Mouse (Mus musculus) embryo, embryonic 11 days (tissue): ENCODE data around the gene Rheb.
"Not testable (repeated sequence)": the region's sequence is repeated elsewhere in the genome, so short reads cannot be mapped to it uniquely, and the experiment has no call there.

Experiments used
- DNase-seq: peaks from one replicate; pipeline ENCODE4 v3.0.0-alpha.2; 2015

The Rheb gene

DNA sequence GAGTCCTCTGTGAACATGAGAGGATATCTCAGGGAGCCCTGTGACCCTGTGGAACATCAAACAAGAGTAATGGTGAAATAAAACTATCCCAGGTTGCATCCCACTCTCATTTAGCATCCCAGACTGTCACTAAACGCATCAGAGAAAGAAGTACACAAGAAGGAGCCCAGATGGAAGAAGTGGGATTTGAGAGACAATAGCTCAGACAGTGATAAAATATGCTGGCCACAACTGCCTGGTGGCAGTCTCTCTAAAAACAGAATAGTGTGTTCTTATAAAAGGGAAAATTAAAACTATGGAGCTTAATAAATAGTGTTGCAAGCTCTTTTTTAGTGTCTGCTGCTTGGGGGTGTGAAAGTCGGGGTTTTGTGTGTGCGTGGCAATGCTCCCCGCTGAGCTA is 59.5 kb downstream of the Rheb start:
- no peak for DNase-seq

- DNase-seq = no peak
Measured at GRCm38 (mm10) chr5:24781048-24781447, 61.4 kb downstream of the Rheb start.

DNA sequence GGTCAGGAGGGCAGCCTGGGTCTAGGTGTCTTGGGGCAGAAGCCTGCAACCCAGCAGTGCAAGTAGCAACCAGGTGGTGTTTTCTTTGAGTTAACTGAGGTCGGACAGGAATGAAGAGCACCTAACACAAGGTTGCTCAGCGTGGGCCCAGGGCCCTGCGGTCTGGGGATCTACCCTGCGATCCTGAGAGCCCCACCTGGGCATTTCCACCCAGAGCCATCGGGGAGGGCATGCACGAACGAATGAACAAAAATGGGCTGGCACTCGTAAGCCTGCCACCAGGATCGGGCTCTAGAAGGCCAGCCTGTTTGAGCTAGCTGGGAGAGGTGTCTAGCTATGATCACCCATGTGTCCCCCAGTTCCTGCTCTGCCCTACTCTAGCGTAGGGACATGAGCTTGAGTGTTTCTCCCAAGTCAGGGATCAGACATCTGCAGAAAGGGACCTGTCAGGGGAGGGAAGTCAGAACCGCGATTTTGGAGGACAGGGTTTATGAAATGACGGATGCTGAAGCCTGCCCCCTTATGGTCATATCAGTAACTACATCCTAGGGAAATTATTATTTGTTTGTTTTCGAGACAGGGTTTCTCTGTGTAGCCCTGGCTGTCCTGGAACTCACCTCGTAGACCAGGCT is 62.4 kb downstream of the Rheb start:
- DNase-seq = peak; percentile 55

DNA sequence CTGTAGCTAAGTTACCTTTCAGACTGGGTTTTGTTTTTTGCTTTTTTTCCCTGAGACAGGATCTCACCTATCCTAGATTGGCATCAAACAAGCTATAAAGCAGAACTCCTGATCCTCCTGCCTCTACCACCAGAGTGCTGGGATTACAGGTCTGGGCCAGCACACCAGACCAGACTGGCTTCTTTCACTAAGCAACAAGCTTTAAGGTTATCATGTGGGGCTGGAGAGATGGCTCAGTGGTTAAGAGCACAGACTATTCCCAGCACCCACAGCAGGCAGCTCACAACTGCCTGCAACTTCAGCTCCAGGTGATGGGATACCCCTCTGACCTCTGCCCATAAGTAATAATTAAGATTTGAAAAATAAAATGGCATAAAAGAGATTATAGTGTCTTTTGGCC is 63.1 kb downstream of the Rheb start:
- no peak for DNase-seq

GRCm38 (mm10) chr5:24778843-24779140 is 63.6 kb downstream of the Rheb start:
- no peak for DNase-seq

DNA sequence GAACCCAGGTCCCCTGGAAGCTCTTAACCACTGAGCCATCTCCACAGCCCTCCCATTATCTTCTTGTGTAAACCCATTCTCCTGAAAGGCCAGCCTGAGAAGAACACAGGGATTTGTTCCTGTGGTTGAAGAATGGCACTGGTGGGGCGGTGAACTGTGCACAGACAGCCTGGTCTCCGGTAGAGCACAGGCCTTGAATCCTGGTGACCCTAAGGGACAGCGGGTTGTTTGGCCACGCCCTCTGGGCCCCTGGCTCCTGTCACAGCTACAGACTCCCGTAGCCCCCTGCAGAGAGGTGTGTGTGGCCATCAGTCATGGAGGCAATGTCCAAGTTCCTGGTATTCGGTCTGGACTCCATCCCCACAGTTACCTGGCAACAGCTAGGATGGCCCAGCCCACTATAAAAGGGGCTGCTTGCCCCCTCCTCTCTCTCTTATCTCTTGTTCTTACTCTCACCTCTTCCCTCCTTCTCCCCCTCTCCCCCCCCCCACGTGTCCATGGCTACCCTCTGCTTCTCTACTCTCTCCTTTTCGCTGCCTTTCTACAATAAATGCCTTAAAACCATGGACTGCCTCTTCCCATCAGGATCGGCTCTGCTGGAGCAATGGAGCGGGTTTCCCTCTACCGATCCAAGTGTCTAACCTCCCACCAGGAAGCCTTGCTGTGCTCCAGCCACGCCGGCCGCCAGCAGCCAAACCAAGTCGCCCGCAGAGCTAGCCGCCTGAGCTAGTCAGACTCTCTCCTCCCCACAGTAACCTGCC is 64.2 kb downstream of the Rheb start:
- peak; percentile 30 for DNase-seq

- DNase-seq = no peak
Measured at GRCm38 (mm10) chr5:24776681-24777080, 65.7 kb downstream of the Rheb start.

DNA sequence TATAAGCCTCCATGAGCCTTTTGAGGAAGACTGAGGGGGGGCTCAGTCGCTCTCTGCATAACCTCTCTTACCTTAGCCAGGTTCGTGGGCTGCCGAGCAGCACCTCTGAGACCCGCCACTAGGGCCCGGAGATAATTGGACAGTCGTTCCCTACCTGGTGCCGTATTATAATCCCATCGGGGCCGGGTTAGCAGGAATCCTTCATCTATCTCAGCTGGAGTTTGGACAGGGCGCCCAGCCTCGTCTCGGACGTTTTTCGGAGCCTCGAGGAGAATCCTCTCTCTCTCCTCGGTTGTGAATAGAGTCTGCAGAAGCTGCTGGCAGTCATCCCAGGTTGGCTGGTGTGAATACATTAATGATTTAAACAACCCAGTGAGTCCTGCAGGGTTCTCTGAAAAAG is 67.9 kb downstream of the Rheb start:
- DNase-seq = not testable (repeated sequence)

GRCm38 (mm10) chr5:24757816-24758215 is 84.6 kb downstream of the Rheb start, which contains the start of gene Crygn:
Crygn (minus strand) TSS chr5:24758008.
- DNase-seq = no peak

DNA sequence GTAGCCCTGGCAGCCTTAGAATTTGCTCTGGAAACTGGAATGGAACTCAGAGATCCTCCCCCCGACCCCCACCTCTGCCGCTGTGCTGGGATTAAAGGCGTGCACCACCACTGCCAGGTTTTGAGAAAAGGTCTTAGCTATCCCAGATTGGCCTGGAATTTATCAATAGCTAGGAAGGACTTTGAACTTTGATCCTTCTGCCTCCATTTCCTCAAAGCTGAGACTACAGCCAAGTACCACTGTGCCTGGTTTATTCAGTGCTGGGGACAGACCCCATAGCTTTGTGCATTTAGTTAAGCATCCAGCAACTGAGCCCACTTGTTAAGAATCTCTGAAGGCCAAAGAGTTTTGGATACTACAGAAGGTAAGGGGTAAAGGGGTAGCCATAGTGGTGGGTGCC is 85.5 kb downstream of the Rheb start:
- no peak for DNase-seq
